In the genomic region with DNA sequence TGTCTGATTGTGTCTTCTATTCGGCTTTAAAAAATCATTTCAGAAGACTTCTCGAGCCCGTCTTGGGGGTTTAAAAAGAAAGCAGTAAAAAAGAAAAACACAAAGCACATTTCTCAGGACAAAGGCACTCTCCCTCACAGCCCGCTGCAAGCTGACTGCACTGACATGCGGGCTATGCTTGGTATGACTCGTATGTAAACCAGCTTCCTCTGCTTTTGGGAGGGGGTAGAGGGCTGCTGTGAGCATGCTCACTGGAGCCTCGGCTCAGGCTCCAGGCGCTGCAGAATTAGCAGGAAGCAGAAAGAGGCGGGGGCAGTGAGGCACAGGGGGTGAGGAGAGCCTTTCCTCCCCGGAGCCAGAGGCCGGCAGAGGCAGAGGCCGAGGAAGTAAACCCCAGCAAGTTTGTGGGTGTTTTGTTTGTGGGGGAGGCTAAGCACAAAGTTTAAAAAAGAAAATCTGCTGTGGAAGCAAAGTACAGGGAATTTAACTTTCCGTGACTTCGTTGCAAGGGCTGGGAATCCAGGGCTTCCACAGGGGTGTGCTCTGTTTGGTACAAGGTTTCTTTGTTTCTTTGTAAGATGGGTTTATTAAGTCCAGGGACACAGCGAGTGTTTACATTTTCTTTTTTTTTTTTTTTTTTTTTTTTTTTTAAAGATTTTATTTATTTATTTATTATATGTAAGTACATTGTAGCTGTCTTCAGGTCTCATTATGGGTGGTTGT, we compare ENCODE assay signal across 8 mouse cellular contexts. TPM values are rescaled to one million over a fixed set of nuclear protein-coding genes. Genes with fewer than 3 reads are reported as not detected.
DNase-seq lines count a peak whose midpoint lies in the region; ATAC-seq and TF ChIP-seq lines count a peak whose summit lies in the region.

No protein-coding gene starts in this region.

- peak overlapping the region; percentile 43 for H3K27ac ChIP-seq in forebrain, embryonic 16.5 days (ENCODE audit: low read length)
- peak overlapping the region; percentile 88 for H3K27ac ChIP-seq in layer of hippocampus, adult 2 months
- peak overlapping the region; percentile 95 for H3K27ac ChIP-seq in lung, embryonic 14.5 days (ENCODE audit: low read depth)
- H3K27ac ChIP-seq in neural tube, embryonic 15.5 days (replicated peaks): peak overlapping the region; percentile 70
- peak overlapping the region; percentile 71 for H3K27ac ChIP-seq in testis, adult 2 months (ENCODE audit: control insufficient read depth, insufficient read depth, low read depth, low read length)

- peaks cover 47% of the 10 kb centered on the region for H3K79me3 ChIP-seq in C2C12 (ENCODE audit: low read depth)

- WGBS in forebrain, embryonic 16.5 days: 2% methylated on average over 15 of the region's 15 CpGs
- WGBS in lung, embryonic 14.5 days: 3% methylated on average over 15 of the region's 15 CpGs
- 4% methylated on average over 15 of the region's 15 CpGs for WGBS in neural tube, embryonic 15.5 days

- H3ac ChIP-seq in C2C12 (ENCODE audit: control insufficient read depth, insufficient read length, low read depth): peak overlapping the region; percentile 68

- TF ChIP-seq POLR2A in testis, adult 2 months (IDR thresholded peaks at IDR 0.05; ENCODE audit: control insufficient read depth, low read depth, low read length): peak; percentile 77

- intact Hi-C loops in heart, postnatal 36 days (cut with DNase I): loop anchor here (1.0 to 2.0 kb wide), 3 partner anchors 31 to 107 kb away; no protein-coding TSS in a partner anchor

- ATAC-seq in forebrain, embryonic 16.5 days: peak; percentile 96
- peak; percentile 95 for ATAC-seq in lung, embryonic 14.5 days (ENCODE audit: insufficient read depth)
- peak; percentile 84 for ATAC-seq in neural tube, embryonic 15.5 days (ENCODE audit: low FRiP score)

- H3K4me3 ChIP-seq in C2C12 (ENCODE audit: insufficient read depth, poor library complexity, severe bottlenecking): peak overlapping the region; percentile 68
- peak overlapping the region; percentile 47 for H3K4me3 ChIP-seq in forebrain, embryonic 16.5 days (replicated peaks; ENCODE audit: low read length)
- peak overlapping the region; percentile 76 for H3K4me3 ChIP-seq in layer of hippocampus, adult 2 months
- H3K4me3 ChIP-seq in lung, embryonic 14.5 days (ENCODE audit: low read depth, low read length): peak overlapping the region; percentile 50
- H3K4me3 ChIP-seq in neural tube, embryonic 15.5 days (replicated peaks): peak overlapping the region; percentile 45
- peak overlapping the region; percentile 73 for H3K4me3 ChIP-seq in testis, adult 2 months (ENCODE audit: control insufficient read depth, low read depth, low read length)

- DNase-seq in adrenal gland, postnatal 4 days (ENCODE audit: low spot score in 2 of 2): peak; percentile 68 to 76
- DNase-seq in heart, postnatal 36 days: peak; percentile 82 to 85
- DNase-seq in layer of hippocampus, adult 2 months (ENCODE audit: low spot score in 2 of 2): peak; percentile 67 to 84
- peak; percentile 96 for DNase-seq in lung, embryonic 14.5 days

- peaks cover under 1% of the 10 kb centered on the region; the same call in 1 of the 2 replicates for H3K9me3 ChIP-seq in forebrain, embryonic 16.5 days (ENCODE audit: control insufficient read depth, low read length)
- H3K9me3 ChIP-seq in lung, embryonic 14.5 days (ENCODE audit: low read depth, low read length): no peaks in the 10 kb centered on the region
- H3K9me3 ChIP-seq in neural tube, embryonic 15.5 days (replicated peaks): no peaks in the 10 kb centered on the region

- peaks cover 49% of the 10 kb centered on the region for H3K79me2 ChIP-seq in C2C12 (ENCODE audit: control insufficient read depth, insufficient read depth)

- peak overlapping the region; percentile 56 for H3K9ac ChIP-seq in forebrain, embryonic 16.5 days (replicated peaks; ENCODE audit: low read depth, low read length)
- H3K9ac ChIP-seq in lung, embryonic 14.5 days: peak overlapping the region; percentile 78
- H3K9ac ChIP-seq in neural tube, embryonic 15.5 days (replicated peaks): peak overlapping the region; percentile 42

- H3K36me3 ChIP-seq in C2C12 (ENCODE audit: control insufficient read depth, insufficient read depth): peaks cover 3% of the 10 kb centered on the region
- H3K36me3 ChIP-seq in forebrain, embryonic 16.5 days (ENCODE audit: control insufficient read depth, insufficient read depth): no peaks in the 10 kb centered on the region
- peaks cover 9% of the 10 kb centered on the region for H3K36me3 ChIP-seq in lung, embryonic 14.5 days (ENCODE audit: insufficient read depth)
- no peaks in the 10 kb centered on the region for H3K36me3 ChIP-seq in neural tube, embryonic 15.5 days
- H3K36me3 ChIP-seq in testis, adult 2 months (ENCODE audit: control insufficient read depth, insufficient read depth, low read length): no peaks in the 10 kb centered on the region

- peaks cover 30% of the 10 kb centered on the region for H3K4me1 ChIP-seq in forebrain, embryonic 16.5 days (replicated peaks; ENCODE audit: control insufficient read depth, insufficient read depth, low read length)
- peaks cover 26% of the 10 kb centered on the region for H3K4me1 ChIP-seq in lung, embryonic 14.5 days (ENCODE audit: insufficient read depth)
- peaks cover 48% of the 10 kb centered on the region for H3K4me1 ChIP-seq in neural tube, embryonic 15.5 days
- H3K4me1 ChIP-seq in testis, adult 2 months (ENCODE audit: control insufficient read depth, insufficient read depth, low read length): peaks cover 5% of the 10 kb centered on the region

- H3K27me3 ChIP-seq in C2C12 (ENCODE audit: control insufficient read depth, insufficient read depth, insufficient read length): no peaks in the 10 kb centered on the region
- H3K27me3 ChIP-seq in forebrain, embryonic 16.5 days (replicated peaks; ENCODE audit: control insufficient read depth, insufficient read depth, low read length): no peaks in the 10 kb centered on the region
- H3K27me3 ChIP-seq in lung, embryonic 14.5 days (ENCODE audit: insufficient read depth, low read length): no peaks in the 10 kb centered on the region
- no peaks in the 10 kb centered on the region for H3K27me3 ChIP-seq in neural tube, embryonic 15.5 days (replicated peaks)
- no peaks in the 10 kb centered on the region for H3K27me3 ChIP-seq in testis, adult 2 months (ENCODE audit: control insufficient read depth, insufficient read depth, low read length)

- H3K4me2 ChIP-seq in forebrain, embryonic 16.5 days (ENCODE audit: low read length): peak overlapping the region; percentile 60
- peak overlapping the region; percentile 91 for H3K4me2 ChIP-seq in lung, embryonic 14.5 days
- peak overlapping the region; percentile 60 for H3K4me2 ChIP-seq in neural tube, embryonic 15.5 days

- no peak for TF ChIP-seq CTCF in C2C12 (IDR thresholded peaks at IDR 0.05; ENCODE audit: control insufficient read depth, insufficient read depth, insufficient read length)
- no peak; the same call in 1 of the 2 replicates for TF ChIP-seq CTCF in layer of hippocampus, adult 2 months (conservative IDR thresholded peaks at IDR 0.05)
- no peak for TF ChIP-seq CTCF in lung, embryonic 14.5 days (IDR thresholded peaks at IDR 0.05; ENCODE audit: low read depth)
- TF ChIP-seq CTCF in testis, adult 2 months (IDR thresholded peaks at IDR 0.05; ENCODE audit: control insufficient read depth, insufficient read depth, insufficient replicate concordance, low read depth, low read length): no peak

TF ChIP-seq in C2C12, 6 proteins besides CTCF, POLR2A, EP300 and RAD21:
- TF ChIP-seq MYOD1 (IDR thresholded peaks at IDR 0.05; ENCODE audit: control insufficient read depth, insufficient read length, low read depth) (no peak), USF1 (IDR thresholded peaks at IDR 0.05; ENCODE audit: low read depth) (no peak), MAX (IDR thresholded peaks at IDR 0.05) (peak; percentile 87), FOSL1 (IDR thresholded peaks at IDR 0.05; ENCODE audit: insufficient read depth, low read length, poor library complexity, severe bottlenecking) (no peak), MYOG (IDR thresholded peaks at IDR 0.05; ENCODE audit: control insufficient read depth, extremely low read depth, insufficient read length) (no peak), CEBPB (IDR thresholded peaks at IDR 0.05; ENCODE audit: low read depth) (no peak)

RNA-seq across cellular contexts. Expression of gene Vgll4, which starts 48.0 kb away (rescaled TPM):
- polyA plus RNA-seq in C2C12 (2012; fragmentation: generic; extraction: Trizol): 30.7 TPM
- 10 to 100 TPM; 57.6 to 59.9 TPM for total RNA-seq in adrenal gland, postnatal 4 days (2021)
- 74.3 and 79.0 TPM in 2 replicates for polyA plus RNA-seq in forebrain, embryonic 16.5 days (2015; fragmentation: Nextera tagmentation; extraction: Ambion mirVana)
- total RNA-seq in heart, postnatal 36 days (2021): 10 to 100 TPM; 20.6 to 23.1 TPM
- total RNA-seq in layer of hippocampus, adult 2 months (2021): 10 to 100 TPM; 44.2 to 44.8 TPM
- polyA plus RNA-seq in lung, embryonic 14.5 days (2014; fragmentation: Nextera tagmentation; extraction: Ambion mirVana): 101 and 111 TPM in 2 replicates
- 51.4 and 64.5 TPM in 2 replicates for polyA plus RNA-seq in neural tube, embryonic 15.5 days (2015; fragmentation: Nextera tagmentation; extraction: Ambion mirVana)
- 37.6 and 38.4 TPM in 2 replicates for polyA plus RNA-seq in testis, adult 2 months (2012; rRNA removed)

Comparison
In these comparisons a context has a peak if more than half of its experiments do, and no peak if none do; other contexts are left out.
1. Peak in every context shown above with its lines: DNase-seq, ATAC-seq, H3K4me3 ChIP-seq and H3K27ac ChIP-seq.
2. H3K27ac ChIP-seq: peak in every context shown above with its lines; median percentile 95 in lung, embryonic 14.5 days; 88 in layer of hippocampus, adult 2 months; 71 in testis, adult 2 months; 70 in neural tube, embryonic 15.5 days; 43 in forebrain, embryonic 16.5 days.